Mouse (Mus musculus): ENCODE data around the gene Stx4a. TPM values are rescaled to one million over a fixed set of nuclear protein-coding genes. Genes with fewer than 3 reads are reported as not detected.
"Not testable (repeated sequence)": the region's sequence is repeated elsewhere in the genome, so short reads cannot be mapped to it uniquely, and the experiment has no call there.

The Stx4a gene
- polyA plus RNA-seq, 2 experiments = 41.0 to 147 TPM

GRCm38 (mm10) chr7:127887191-127887590, 63.1 kb downstream of the Stx4a start:
- TF ChIP-seq POLR2A (IDR thresholded peaks at IDR 0.05; ENCODE audit: borderline replicate concordance, extremely low read depth, insufficient read depth, insufficient read length) = no peak
- Histone ChIP-seq H3K4me3 (replicated peaks; ENCODE audit: low read length) (no peak overlapping the region), H3K9me3 (ENCODE audit: control insufficient read depth, low read length) (no peaks in the 10 kb centered on the region), H3K27me3 (ENCODE audit: control insufficient read depth, insufficient read depth, low read length) (no peaks in the 10 kb centered on the region), H3K36me3 (ENCODE audit: control insufficient read depth, insufficient read depth, low read length) (peaks cover 85% of the 10 kb centered on the region), H3K27ac (replicated peaks; ENCODE audit: low read depth, low read length) (no peak overlapping the region), H3K4me1 (ENCODE audit: control insufficient read depth, insufficient read depth, low read length) (no peaks in the 10 kb centered on the region), H3K9ac (ENCODE audit: low read depth, low read length, severe bottlenecking) (no peak overlapping the region), H3K4me2 (replicated peaks; ENCODE audit: low read depth, low read length, severe bottlenecking) (no peak overlapping the region)
- WGBS = 89% methylated on average over 8 of the region's 8 CpGs
- no peak for ATAC-seq (ENCODE audit: low FRiP score, low read depth)
- DNase-seq (ENCODE audit: low spot score) = no peak

DNA sequence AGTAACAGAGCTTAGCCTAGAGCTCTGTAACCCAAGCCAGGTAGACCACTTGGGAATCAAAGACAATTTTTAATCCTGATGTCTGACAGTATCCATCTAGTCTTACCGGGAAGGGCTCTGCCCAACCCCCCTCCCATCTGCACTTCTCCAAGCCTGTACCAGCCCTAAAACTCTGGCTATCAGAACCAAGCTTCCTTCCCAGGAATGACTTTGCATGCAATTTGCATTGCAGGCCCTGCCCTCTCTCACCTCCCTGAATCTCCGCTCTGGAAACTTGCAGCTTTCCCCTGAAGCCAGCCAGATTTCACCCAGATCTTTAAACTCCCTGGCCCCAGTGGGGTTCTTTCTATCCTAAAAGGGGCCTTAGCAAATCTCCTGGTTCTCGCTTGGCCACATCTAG, 63.7 kb downstream of the Stx4a start:
- H3K4me2 ChIP-seq (replicated peaks; ENCODE audit: low read depth, low read length, severe bottlenecking) = no peak overlapping the region
- no peaks in the 10 kb centered on the region for H3K4me1 ChIP-seq (ENCODE audit: control insufficient read depth, insufficient read depth, low read length)
- TF ChIP-seq POLR2A (IDR thresholded peaks at IDR 0.05; ENCODE audit: borderline replicate concordance, extremely low read depth, insufficient read depth, insufficient read length) = no peak
- no peaks in the 10 kb centered on the region for H3K9me3 ChIP-seq (ENCODE audit: control insufficient read depth, low read length)
- no peak overlapping the region for H3K9ac ChIP-seq (ENCODE audit: low read depth, low read length, severe bottlenecking)
- WGBS = 84% methylated on average over 3 of the region's 3 CpGs
- H3K4me3 ChIP-seq (replicated peaks; ENCODE audit: low read length) = no peak overlapping the region
- ATAC-seq (ENCODE audit: low FRiP score, low read depth) (no peak), DNase-seq (ENCODE audit: low spot score) (no peak)
- H3K36me3 ChIP-seq (ENCODE audit: control insufficient read depth, insufficient read depth, low read length) = peaks cover 85% of the 10 kb centered on the region
- H3K27me3 ChIP-seq (ENCODE audit: control insufficient read depth, insufficient read depth, low read length) = no peaks in the 10 kb centered on the region
- H3K27ac ChIP-seq (replicated peaks; ENCODE audit: low read depth, low read length) = no peak overlapping the region

GRCm38 (mm10) chr7:127888821-127889220, 64.7 kb downstream of the Stx4a start:
- ATAC-seq (ENCODE audit: low FRiP score, low read depth) = no peak

DNA sequence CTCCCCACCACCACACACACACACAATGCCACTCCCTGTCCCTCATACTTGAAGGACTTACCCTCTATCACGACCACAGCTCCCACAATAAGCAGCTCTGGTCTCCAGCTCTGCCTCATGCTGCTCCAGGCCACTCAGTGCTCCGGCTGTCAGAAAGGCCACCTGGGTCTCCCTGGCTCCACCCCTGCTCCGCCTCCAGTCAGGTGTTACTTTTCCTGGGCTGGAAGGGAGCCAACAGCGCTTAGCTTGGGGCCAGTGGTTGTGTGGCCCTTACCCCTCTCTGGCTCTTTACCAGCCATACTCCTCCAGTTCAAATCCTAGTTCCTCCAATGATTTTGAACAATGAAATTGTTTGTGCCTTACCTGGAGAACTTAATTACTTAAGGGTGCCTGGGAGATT, 66.7 kb downstream of the Stx4a start, which contains the start of gene Prss53:
Gene Prss53 (minus strand): TSS at position 173 of the 400 bp plus-strand sequence.
- DNase-seq (ENCODE audit: low spot score) = no peak
- no peak for ATAC-seq (ENCODE audit: low FRiP score, low read depth)
- 23% methylated on average over 4 of the region's 4 CpGs for WGBS
- Histone ChIP-seq H3K9ac (ENCODE audit: low read depth, low read length, severe bottlenecking) (no peak within 1 kb of the TSS), H3K9me3 (ENCODE audit: control insufficient read depth, low read length) (no peaks in the 10 kb centered on the region), H3K4me2 (replicated peaks; ENCODE audit: low read depth, low read length, severe bottlenecking) (no peak within 1 kb of the TSS), H3K27ac (replicated peaks; ENCODE audit: low read depth, low read length) (no peak within 1 kb of the TSS), H3K36me3 (ENCODE audit: control insufficient read depth, insufficient read depth, low read length) (peaks cover 66% of the 10 kb centered on the region), H3K27me3 (ENCODE audit: control insufficient read depth, insufficient read depth, low read length) (no peaks in the 10 kb centered on the region), H3K4me3 (replicated peaks; ENCODE audit: low read length) (no peak within 1 kb of the TSS), H3K4me1 (ENCODE audit: control insufficient read depth, insufficient read depth, low read length) (peaks cover 4% of the 10 kb centered on the region)
- no peak for TF ChIP-seq POLR2A (IDR thresholded peaks at IDR 0.05; ENCODE audit: borderline replicate concordance, extremely low read depth, insufficient read depth, insufficient read length)

More at GRCm38 (mm10) chr7:127888821-127889220, 64.7 kb downstream of the Stx4a start:
- Histone ChIP-seq H3K9me3 (ENCODE audit: control insufficient read depth, low read length) (no peaks in the 10 kb centered on the region), H3K9ac (ENCODE audit: low read depth, low read length, severe bottlenecking) (no peak overlapping the region), H3K4me3 (replicated peaks; ENCODE audit: low read length) (no peak overlapping the region), H3K4me1 (ENCODE audit: control insufficient read depth, insufficient read depth, low read length) (no peaks in the 10 kb centered on the region), H3K27ac (replicated peaks; ENCODE audit: low read depth, low read length) (no peak overlapping the region), H3K27me3 (ENCODE audit: control insufficient read depth, insufficient read depth, low read length) (no peaks in the 10 kb centered on the region), H3K4me2 (replicated peaks; ENCODE audit: low read depth, low read length, severe bottlenecking) (no peak overlapping the region), H3K36me3 (ENCODE audit: control insufficient read depth, insufficient read depth, low read length) (peaks cover 85% of the 10 kb centered on the region)
- no peak for DNase-seq (ENCODE audit: low spot score)
- no peak for TF ChIP-seq POLR2A (IDR thresholded peaks at IDR 0.05; ENCODE audit: borderline replicate concordance, extremely low read depth, insufficient read depth, insufficient read length)
- 77% methylated on average over 3 of the region's 3 CpGs for WGBS

GRCm38 (mm10) chr7:127894480-127894879, 70.4 kb downstream of the Stx4a start:
- no peaks in the 10 kb centered on the region for H3K9me3 ChIP-seq (ENCODE audit: control insufficient read depth, low read length)
- ATAC-seq (ENCODE audit: low FRiP score, low read depth) (no peak), DNase-seq (ENCODE audit: low spot score) (no peak)
- no peak for TF ChIP-seq POLR2A (IDR thresholded peaks at IDR 0.05; ENCODE audit: borderline replicate concordance, extremely low read depth, insufficient read depth, insufficient read length)
- peak overlapping the region; percentile 63 for H3K4me2 ChIP-seq (replicated peaks; ENCODE audit: low read depth, low read length, severe bottlenecking)
- 68% methylated on average over 5 of the region's 5 CpGs for WGBS
- H3K9ac ChIP-seq (ENCODE audit: low read depth, low read length, severe bottlenecking) = peak overlapping the region; percentile 58
- peaks cover 30% of the 10 kb centered on the region for H3K36me3 ChIP-seq (ENCODE audit: control insufficient read depth, insufficient read depth, low read length)
- peak overlapping the region; percentile 50 for H3K4me3 ChIP-seq (replicated peaks; ENCODE audit: low read length)
- 0 out of 2 replicates have a peak overlapping the region, but pooled peaks have one; percentile 53 for H3K27ac ChIP-seq (replicated peaks; ENCODE audit: low read depth, low read length)
- H3K4me1 ChIP-seq (ENCODE audit: control insufficient read depth, insufficient read depth, low read length) = peaks cover 4% of the 10 kb centered on the region
- no peaks in the 10 kb centered on the region for H3K27me3 ChIP-seq (ENCODE audit: control insufficient read depth, insufficient read depth, low read length)

- under 1% methylated on average over 26 of the region's 26 CpGs for WGBS
- ATAC-seq (ENCODE audit: low FRiP score, low read depth) (peak; percentile 96), DNase-seq (ENCODE audit: low spot score) (peak; percentile 99)
- Histone ChIP-seq H3K4me2 (replicated peaks; ENCODE audit: low read depth, low read length, severe bottlenecking) (peak within 1 kb of the TSS; percentile 63), H3K9me3 (ENCODE audit: control insufficient read depth, low read length) (no peaks in the 10 kb centered on the region), H3K9ac (ENCODE audit: low read depth, low read length, severe bottlenecking) (peak within 1 kb of the TSS; percentile 58), H3K4me3 (replicated peaks; ENCODE audit: low read length) (peak within 1 kb of the TSS; percentile 50), H3K4me1 (ENCODE audit: control insufficient read depth, insufficient read depth, low read length) (peaks cover 4% of the 10 kb centered on the region), H3K27me3 (ENCODE audit: control insufficient read depth, insufficient read depth, low read length) (no peaks in the 10 kb centered on the region), H3K36me3 (ENCODE audit: control insufficient read depth, insufficient read depth, low read length) (peaks cover 28% of the 10 kb centered on the region), H3K27ac (replicated peaks; ENCODE audit: low read depth, low read length) (peak within 1 kb of the TSS; percentile 53)
- TF ChIP-seq POLR2A (IDR thresholded peaks at IDR 0.05; ENCODE audit: borderline replicate concordance, extremely low read depth, insufficient read depth, insufficient read length) = 0 out of 2 replicates have a peak, but pooled peaks have one; percentile 40
Observed at GRCm38 (mm10) chr7:127895442-127895841, 71.3 kb downstream of the Stx4a start, which contains the start of the genes Gm21974 and Vkorc1. Gm21974 (minus strand) TSS chr7:127895454. Vkorc1 (minus strand) TSS chr7:127895617.

- not testable (repeated sequence) for H3K27ac ChIP-seq (replicated peaks; ENCODE audit: low read depth, low read length); DNase-seq (ENCODE audit: low spot score); H3K4me1 ChIP-seq (ENCODE audit: control insufficient read depth, insufficient read depth, low read length); H3K9ac ChIP-seq (ENCODE audit: low read depth, low read length, severe bottlenecking); H3K27me3 ChIP-seq (ENCODE audit: control insufficient read depth, insufficient read depth, low read length); H3K9me3 ChIP-seq (ENCODE audit: control insufficient read depth, low read length)
- 72% methylated on average over 7 of the region's 7 CpGs for WGBS
- Histone ChIP-seq H3K4me3 (replicated peaks; ENCODE audit: low read length) (peak overlapping the region; percentile 50), H3K36me3 (ENCODE audit: control insufficient read depth, insufficient read depth, low read length) (peaks cover 25% of the 10 kb centered on the region), H3K4me2 (replicated peaks; ENCODE audit: low read depth, low read length, severe bottlenecking) (peak overlapping the region; percentile 63)
- ATAC-seq (ENCODE audit: low FRiP score, low read depth) = peak; percentile 1; the same call in 1 of the 2 replicates
Observed at GRCm38 (mm10) chr7:127895891-127896290, 71.8 kb downstream of the Stx4a start.

Measured in limb, embryonic 14.5 days (tissue).